Mouse (Mus musculus): ENCODE measurements around the gene Intu.

Gene Intu

GRCm38 (mm10) chr3:40683171-40683570 is 152.1 kb downstream of the Intu start:
- no peak for DNase-seq (ENCODE audit: low spot score in 2 of 2)

GRCm38 (mm10) chr3:40685855-40686515 is 154.9 kb downstream of the Intu start:
- DNase-seq (ENCODE audit: low spot score in 2 of 2): no peak

GRCm38 (mm10) chr3:40686836-40687235 is 155.8 kb downstream of the Intu start:
- no peak for DNase-seq (ENCODE audit: low spot score in 2 of 2)

DNA sequence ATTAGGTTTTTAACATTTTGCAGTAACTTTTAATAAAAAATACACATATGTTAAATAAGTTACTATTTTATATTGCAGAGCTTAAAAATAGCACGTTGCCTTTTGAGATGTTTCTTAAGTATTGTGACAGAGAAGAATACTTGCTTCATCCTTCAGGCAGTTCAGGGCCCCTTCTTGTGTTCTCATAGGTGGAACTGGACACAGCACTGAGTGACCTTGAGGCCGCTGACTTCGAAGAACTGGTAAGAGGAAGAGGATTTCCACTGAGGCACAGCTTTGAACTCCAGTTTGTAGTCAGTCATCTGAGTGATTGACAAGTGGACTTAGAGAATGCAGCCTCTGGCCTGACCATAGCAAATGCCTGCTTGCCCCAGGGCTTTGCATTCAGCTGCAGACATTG is 156.5 kb downstream of the Intu start:
- DNase-seq (ENCODE audit: low spot score in 2 of 2): no peak

- DNase-seq (ENCODE audit: low spot score in 2 of 2): no peak
Measured at GRCm38 (mm10) chr3:40691566-40691965, 160.5 kb downstream of the Intu start.

DNA sequence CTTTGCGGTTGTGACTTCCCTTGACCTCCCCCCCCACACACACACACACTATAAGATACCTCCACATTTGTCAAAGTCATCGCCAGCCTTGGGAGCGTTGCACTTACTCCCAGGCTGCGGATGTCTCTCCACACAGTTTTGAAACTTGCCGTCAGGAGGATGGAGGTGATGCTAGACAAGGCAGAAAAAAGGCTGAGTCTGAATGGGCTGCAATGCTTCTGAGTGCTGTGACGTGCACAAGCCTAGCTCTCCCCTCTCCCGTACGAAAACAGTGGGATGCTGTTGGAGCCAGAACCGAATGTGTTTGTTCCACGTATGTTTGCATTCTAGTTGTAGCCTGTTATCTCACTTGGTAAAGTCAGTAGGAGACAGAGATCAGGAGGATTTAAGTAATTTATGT is 162.3 kb downstream of the Intu start:
- DNase-seq (ENCODE audit: low spot score in 2 of 2): no peak

- no peak for DNase-seq (ENCODE audit: low spot score in 2 of 2)
Measured at GRCm38 (mm10) chr3:40693960-40694359, 162.9 kb downstream of the Intu start.

DNA sequence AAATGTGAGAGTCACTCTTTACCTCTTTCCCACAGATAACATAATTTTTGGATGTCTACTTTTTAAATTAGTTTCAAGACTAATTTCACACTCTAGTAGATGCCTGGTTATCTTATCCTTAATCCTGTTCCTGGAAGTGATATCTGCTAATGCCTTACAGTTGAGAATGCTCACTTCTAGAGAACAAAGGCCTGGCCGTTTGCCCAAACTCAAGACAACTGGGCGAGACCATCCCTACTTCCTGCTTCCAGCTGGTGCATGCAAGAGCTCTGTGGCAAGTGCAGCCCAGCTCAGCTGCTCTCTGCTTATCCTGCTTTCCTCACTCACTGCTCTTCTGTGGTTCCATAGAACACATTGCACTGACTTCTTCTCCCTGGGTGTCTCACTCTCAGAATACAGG is 163.4 kb downstream of the Intu start:
- DNase-seq (ENCODE audit: low spot score in 2 of 2): no peak

GRCm38 (mm10) chr3:40695162-40695561 is 164.1 kb downstream of the Intu start:
- no peak for DNase-seq (ENCODE audit: low spot score in 2 of 2)

DNA sequence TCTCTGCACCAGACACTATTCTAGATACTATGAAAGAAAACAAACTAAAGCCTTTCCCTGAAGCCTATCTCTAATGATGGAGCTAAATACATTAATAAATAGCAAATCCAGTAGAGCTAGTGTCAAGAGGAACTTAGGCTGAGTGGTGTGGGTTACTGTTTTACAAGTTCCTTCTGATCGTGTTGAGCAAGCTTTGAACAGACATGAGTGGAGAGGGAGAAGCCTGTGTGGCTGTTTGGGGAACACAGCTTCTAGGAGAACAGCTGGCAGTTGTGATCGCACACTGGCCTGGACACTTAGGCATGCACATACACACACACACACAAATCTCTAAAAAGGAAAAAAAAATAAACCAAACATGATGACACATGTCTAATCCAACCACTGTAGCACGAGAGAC is 167.7 kb downstream of the Intu start:
- DNase-seq (ENCODE audit: low spot score in 2 of 2): no peak

- DNase-seq (ENCODE audit: low spot score in 2 of 2): no peak
Measured at GRCm38 (mm10) chr3:40704816-40705430, 173.8 kb downstream of the Intu start.

GRCm38 (mm10) chr3:40708655-40709054 is 177.6 kb downstream of the Intu start, which contains the start of gene Slc25a31:
Gene Slc25a31, plus strand, starts transcription at chr3:40708855.
- no peak for DNase-seq (ENCODE audit: low spot score in 2 of 2)

DNA sequence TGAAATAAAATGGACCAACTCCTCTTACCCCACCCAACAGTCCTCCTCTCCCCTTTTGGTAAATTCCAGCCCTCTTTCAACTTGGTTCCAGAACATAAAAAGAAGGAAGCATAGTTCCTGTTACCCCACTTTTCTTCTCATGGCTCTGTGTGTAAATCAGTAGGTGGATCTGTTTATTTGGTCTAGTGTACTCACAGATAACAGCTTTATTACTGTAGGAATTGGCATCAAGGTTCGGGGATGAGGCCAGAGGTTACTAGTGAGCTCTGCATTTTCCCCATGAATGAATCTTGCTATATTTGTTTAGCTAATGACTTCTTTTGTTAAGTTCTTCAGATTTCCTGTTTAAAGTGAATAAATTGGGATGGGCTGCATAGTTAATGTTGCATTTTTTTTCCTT is 185.0 kb downstream of the Intu start:
- DNase-seq (ENCODE audit: low spot score in 2 of 2): no peak

- no peak for DNase-seq (ENCODE audit: low spot score in 2 of 2)
Measured at GRCm38 (mm10) chr3:40719022-40719421, 187.9 kb downstream of the Intu start.

- no peak for DNase-seq (ENCODE audit: low spot score in 2 of 2)
Measured at GRCm38 (mm10) chr3:40738381-40738912, 207.4 kb downstream of the Intu start.

GRCm38 (mm10) chr3:40744024-40744835 is 213.1 kb downstream of the Intu start, which contains the start of gene Hspa4l:
Gene Hspa4l, plus strand, starts transcription at chr3:40744495.
- no peak for DNase-seq (ENCODE audit: low spot score in 2 of 2)

DNA sequence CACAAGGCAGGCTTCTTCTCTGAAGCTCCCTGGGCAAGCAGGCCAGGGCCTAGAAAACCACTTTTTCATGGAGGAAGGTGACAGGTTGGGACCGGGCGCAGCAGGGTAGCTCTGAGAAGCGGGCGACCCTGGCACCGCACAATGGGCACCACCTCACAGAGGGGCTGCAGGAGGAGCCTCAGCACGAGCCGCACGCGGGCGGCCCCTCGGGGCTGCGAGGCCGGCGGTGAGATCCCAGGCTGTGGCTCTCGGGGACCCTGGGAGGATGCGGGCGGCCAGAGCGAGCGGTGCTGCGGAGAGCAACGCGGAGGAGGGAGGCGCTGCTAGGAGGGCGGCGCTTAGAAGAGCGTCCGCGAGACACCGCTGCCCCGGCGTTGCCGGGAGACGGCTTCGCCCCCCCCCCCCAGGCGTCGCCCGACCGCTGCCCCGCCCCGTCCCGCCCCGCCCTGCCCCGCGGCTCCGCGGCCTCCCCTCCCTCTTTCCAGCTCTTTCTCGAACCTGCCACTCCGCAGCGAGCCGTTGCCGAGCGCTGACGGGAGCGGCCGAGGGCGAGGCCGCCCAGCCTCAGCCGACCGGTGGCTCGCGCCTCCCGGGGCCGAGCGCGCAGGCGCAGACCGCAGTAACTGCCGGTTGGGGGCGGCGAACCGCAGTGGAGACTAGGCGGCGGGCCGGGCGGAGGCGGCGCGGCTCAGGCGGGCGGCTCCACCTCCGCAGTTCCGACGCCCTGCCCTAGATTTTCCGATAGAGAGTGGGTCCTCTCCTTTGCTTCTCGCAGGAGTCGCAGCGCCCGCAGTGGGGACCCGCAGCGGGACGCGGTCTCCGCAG is 214.0 kb downstream of the Intu start:
- peak; percentile 74 to 84 for DNase-seq (ENCODE audit: low spot score in 2 of 2)

DNA sequence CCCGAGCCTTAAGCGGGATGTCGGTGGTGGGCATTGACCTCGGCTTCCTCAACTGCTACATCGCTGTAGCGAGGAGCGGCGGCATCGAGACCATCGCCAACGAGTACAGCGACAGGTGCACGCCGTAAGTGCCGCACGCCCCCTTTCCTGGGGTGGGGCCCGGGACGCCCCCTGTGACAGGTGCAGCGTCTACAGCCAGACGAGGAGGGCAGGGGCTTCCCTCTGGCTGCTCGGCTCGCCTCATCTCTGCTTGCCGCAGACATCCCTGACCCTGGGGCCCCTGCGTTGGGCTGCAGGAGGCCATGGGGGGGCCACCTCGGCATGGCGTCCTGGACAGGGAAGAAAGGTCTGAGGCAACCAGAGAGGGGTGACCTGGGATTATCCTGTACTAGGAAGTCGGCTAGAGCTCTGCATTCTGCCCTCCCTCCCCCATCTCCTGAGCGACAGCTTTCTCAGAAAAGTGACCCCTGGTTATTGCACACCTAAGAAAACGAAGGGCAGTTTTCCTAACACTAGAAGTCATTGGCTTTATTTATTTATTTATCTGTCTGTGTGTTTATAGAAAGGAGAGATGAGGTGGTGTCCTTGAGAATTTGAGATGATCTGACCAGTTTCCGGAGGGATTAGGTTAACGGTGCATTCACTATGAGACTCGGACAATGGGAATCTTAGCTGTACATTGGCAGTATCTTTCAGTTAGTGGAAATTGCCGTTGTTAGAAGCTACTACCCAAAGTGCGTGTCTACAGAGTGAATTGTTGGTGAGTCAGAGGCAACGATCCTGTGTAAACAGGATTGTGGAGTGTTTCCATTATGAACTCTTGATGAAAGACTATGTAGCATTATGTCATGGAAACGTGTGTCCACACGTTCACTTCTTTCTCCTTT is 214.8 kb downstream of the Intu start:
- DNase-seq (ENCODE audit: low spot score in 2 of 2): no peak

Measured in frontal cortex, postnatal 25 days (tissue).